19 mouse cellular contexts compared by ENCODE assay signal in the genomic region with DNA sequence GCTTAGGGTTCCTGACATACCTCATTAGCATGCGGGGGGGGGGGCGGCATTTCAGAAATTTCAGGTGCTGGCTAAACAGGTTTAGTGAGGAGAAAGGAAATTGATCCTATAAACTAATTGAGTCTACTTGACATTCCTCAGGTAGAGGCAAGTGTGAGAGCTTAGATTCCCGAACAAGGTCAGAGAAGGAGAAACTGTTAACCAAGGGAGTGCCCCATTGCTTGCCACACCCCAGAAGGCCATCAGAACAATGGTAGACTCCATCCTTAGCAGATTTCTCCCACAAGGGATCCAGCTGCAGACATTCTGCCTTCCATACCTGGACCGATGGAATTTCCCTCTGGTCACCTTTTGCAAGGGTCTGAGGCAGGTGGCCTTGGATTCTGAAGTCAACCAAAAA. TPM values are rescaled to one million over a fixed set of nuclear protein-coding genes. Genes with fewer than 3 reads are reported as not detected.
"Had no signal": no experiment of that assay in that cellular context is flagged by ENCODE, and none has a peak within 500 bp of the region (broad histone marks: within the 10 kb centered on the region; RNA-seq: fewer than 3 reads in every experiment).

No protein-coding gene starts in this region.

- H3K36me3 ChIP-seq: midbrain, embryonic 10.5 days; midbrain, embryonic 12.5 days; neural tube, embryonic 13.5 days; neural tube, embryonic 15.5 days; stomach, embryonic 15.5 days had no signal

- H3K9me3 ChIP-seq: midbrain, embryonic 10.5 days; midbrain, embryonic 12.5 days; neural tube, embryonic 13.5 days; neural tube, embryonic 15.5 days; stomach, embryonic 15.5 days had no signal

- H3K4me1 ChIP-seq: midbrain, embryonic 10.5 days; midbrain, embryonic 12.5 days; neural tube, embryonic 13.5 days; neural tube, embryonic 15.5 days; stomach, embryonic 15.5 days had no signal

- H3K4me3 ChIP-seq: midbrain, embryonic 10.5 days; midbrain, embryonic 12.5 days; myocyte; neural tube, embryonic 13.5 days; neural tube, embryonic 15.5 days; stomach, embryonic 15.5 days had no signal

- DNase-seq: liver, postnatal 0 days; lung, embryonic 14.5 days; lung, postnatal 10 days; lung, postnatal 4 days; midbrain, embryonic 14.5 days; retina, postnatal 1 day; right cerebral cortex, adult 18-20 months; right cerebral cortex, postnatal 14 days; thymus, adult 2 months; thymus, postnatal 25 days; thymus, postnatal 4 days had no signal

- H3K27me3 ChIP-seq: midbrain, embryonic 12.5 days; neural tube, embryonic 15.5 days; stomach, embryonic 15.5 days had no signal

RNA-seq across cellular contexts. Expression of gene Cldn4, which starts 20.0 kb away (rescaled TPM):
- total RNA-seq: megakaryocyte, adult 5-6 weeks; megakaryocyte-erythroid progenitor cell, adult 5-6 weeks had no signal

RNA-seq across cellular contexts. Expression of gene Tmem270, which starts 20.2 kb away (rescaled TPM):
- total RNA-seq: megakaryocyte, adult 5-6 weeks; megakaryocyte-erythroid progenitor cell, adult 5-6 weeks had no signal

RNA-seq across cellular contexts. Expression of gene Cldn3, which starts 59.3 kb away (rescaled TPM):
- total RNA-seq: megakaryocyte, adult 5-6 weeks; megakaryocyte-erythroid progenitor cell, adult 5-6 weeks had no signal
